Mouse (Mus musculus): Measurements from ENCODE around the gene Borcs6. TPM values are rescaled to one million over a fixed set of nuclear protein-coding genes. Genes with fewer than 3 reads are reported as not detected.

Gene Borcs6
- total RNA-seq, 1 experiment from 2014 or later, result 5.2 TPM

- ATAC-seq (replicated peaks in 1 of 2; ENCODE audit: insufficient read depth in 1 of 2, low FRiP score in 2 of 2, low TSS enrichment in 1 of 2, low read depth in 1 of 2, poor library complexity in 2 of 2, severe bottlenecking in 2 of 2), result no peak
Observed at GRCm38 (mm10) chr11:69078041-69078440, 18.5 kb downstream of the Borcs6 start.

DNA sequence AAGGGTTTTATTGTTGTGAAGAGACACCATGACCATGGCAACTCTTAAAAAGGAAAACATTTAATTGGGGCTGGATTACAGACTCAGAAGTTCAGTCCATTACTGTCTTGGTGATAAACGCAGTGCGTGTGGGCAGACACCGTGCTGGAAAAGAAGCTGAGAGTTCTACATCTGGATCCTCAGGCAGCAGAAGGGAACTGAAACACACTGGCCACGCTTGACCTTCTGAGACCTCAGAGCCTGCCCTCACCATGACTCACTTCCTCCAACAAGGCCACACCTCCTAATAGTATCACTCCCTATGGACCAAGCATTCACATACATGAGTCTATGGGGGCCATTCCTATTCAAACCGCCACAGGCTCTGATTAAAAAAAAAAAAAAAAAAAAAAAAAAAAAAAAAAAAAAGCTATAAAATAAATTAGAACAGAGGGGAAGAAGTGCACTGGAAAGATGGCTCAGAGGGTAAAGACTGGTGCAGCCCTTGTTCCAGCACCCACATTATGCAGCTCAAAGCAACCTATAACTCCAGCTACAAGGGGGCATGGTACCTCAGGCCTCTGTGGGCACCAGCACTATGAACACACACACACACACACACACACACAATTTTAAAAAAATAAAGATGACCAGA, 19.4 kb downstream of the Borcs6 start:
- no peak for ATAC-seq (replicated peaks in 1 of 2; ENCODE audit: insufficient read depth in 1 of 2, low FRiP score in 2 of 2, low TSS enrichment in 1 of 2, low read depth in 1 of 2, poor library complexity in 2 of 2, severe bottlenecking in 2 of 2)

DNA sequence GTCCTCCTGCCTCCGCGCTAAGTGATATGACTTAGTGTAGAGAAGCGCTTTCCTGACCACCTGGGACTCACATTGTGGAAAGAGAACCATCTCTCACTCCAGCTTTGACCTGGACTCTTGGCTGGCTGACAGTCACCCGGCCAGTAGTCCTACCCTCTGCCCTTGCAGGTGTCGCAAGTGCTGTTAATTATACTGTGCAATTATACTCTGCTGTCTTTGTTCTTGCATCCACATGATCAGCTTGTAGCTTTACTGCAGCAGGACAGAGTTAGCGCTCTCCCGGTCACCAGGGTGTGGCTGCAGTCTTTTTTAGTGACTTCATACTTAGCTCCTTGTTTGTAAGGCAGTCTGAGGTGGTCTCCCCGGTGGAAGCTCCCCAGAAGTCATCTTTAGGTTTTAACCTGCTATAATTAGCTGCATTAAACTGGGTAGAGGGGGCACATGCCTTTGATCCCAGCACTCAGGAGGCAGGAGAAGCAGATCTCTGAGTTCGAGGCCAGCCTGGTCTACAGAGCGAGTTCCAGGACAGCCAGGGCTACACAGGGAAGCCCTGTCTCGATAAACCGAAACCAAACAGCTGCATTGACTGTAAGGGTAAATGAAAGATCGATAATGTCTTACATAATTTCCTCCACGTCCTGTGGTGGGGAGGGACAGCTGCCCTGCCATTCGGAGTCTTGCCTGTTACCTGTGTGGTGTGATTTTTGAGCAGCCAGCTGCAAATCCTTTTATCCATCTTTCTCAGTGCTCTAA, 20.8 kb downstream of the Borcs6 start:
- ATAC-seq (replicated peaks in 1 of 2; ENCODE audit: insufficient read depth in 1 of 2, low FRiP score in 2 of 2, low TSS enrichment in 1 of 2, low read depth in 1 of 2, poor library complexity in 2 of 2, severe bottlenecking in 2 of 2), result no peak

DNA sequence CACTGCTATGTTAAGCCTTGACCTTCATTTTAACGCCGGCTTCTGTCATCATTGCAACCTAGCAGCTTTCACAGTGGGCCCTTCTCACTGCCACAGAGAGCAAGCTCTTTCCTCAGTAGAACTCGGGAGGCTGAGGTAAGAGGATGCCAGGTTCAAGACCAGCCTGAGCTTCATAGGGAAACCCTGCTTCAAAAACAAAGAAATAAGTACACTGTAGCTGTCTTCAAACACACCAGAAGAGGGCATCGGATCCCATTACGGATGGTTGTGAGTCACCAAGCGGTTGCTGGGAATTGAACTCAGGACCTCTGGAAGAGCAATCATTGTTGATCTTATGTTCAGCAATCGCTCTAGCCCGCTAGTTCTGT, 21.3 kb downstream of the Borcs6 start:
- ATAC-seq (replicated peaks in 1 of 2; ENCODE audit: insufficient read depth in 1 of 2, low FRiP score in 2 of 2, low TSS enrichment in 1 of 2, low read depth in 1 of 2, poor library complexity in 2 of 2, severe bottlenecking in 2 of 2), result no peak

DNA sequence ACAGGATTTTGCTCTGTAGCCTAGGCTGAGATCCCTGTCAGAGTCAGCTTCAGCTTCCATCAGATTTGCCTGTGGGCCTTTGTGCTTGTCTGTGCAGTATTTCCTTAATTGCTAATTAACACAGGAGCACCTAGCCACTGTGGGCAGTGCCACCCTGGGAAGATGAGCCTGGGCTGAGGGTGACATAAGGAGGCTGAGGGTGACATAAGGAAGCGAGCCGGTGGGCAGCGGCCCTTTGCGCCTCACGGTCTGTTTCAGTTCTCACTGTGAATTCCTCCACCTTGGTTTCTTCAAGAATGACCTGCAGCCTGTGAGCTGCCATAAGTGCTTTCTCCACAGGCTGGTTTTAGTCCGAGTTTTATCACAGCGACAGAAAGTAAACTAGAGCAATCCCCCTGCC, 22.1 kb downstream of the Borcs6 start:
- no peak for ATAC-seq (replicated peaks in 1 of 2; ENCODE audit: insufficient read depth in 1 of 2, low FRiP score in 2 of 2, low TSS enrichment in 1 of 2, low read depth in 1 of 2, poor library complexity in 2 of 2, severe bottlenecking in 2 of 2)

- ATAC-seq (replicated peaks in 1 of 2; ENCODE audit: insufficient read depth in 1 of 2, low FRiP score in 2 of 2, low TSS enrichment in 1 of 2, low read depth in 1 of 2, poor library complexity in 2 of 2, severe bottlenecking in 2 of 2), result no peak
Observed at GRCm38 (mm10) chr11:69085608-69086007, 26.1 kb downstream of the Borcs6 start.

- ATAC-seq (replicated peaks in 1 of 2; ENCODE audit: insufficient read depth in 1 of 2, low FRiP score in 2 of 2, low TSS enrichment in 1 of 2, low read depth in 1 of 2, poor library complexity in 2 of 2, severe bottlenecking in 2 of 2), result no peak
Observed at GRCm38 (mm10) chr11:69086390-69086789, 26.9 kb downstream of the Borcs6 start.

GRCm38 (mm10) chr11:69087082-69087481, 27.6 kb downstream of the Borcs6 start:
- ATAC-seq (replicated peaks in 1 of 2; ENCODE audit: insufficient read depth in 1 of 2, low FRiP score in 2 of 2, low TSS enrichment in 1 of 2, low read depth in 1 of 2, poor library complexity in 2 of 2, severe bottlenecking in 2 of 2), result no peak

DNA sequence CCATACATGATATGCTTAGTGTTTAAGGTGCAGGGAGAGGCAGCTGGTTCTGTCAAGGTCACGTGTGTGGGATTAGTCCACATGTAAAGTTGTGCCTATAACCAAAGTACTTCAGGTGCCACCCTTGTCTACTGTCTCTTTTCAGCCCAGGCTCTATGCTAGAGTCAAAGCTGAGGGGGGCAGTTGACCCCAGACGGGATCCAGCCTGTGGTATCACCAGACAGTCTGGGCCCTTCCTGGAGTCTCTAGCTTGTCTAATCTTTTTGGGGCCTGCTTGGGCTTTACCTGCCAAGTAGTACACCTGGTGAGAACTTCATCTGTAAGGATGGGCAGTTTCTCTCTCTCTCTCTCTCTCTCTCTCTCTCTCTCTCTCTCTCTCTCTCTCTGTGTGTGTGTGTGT, 28.1 kb downstream of the Borcs6 start:
- ATAC-seq (replicated peaks in 1 of 2; ENCODE audit: insufficient read depth in 1 of 2, low FRiP score in 2 of 2, low TSS enrichment in 1 of 2, low read depth in 1 of 2, poor library complexity in 2 of 2, severe bottlenecking in 2 of 2), result no peak

DNA sequence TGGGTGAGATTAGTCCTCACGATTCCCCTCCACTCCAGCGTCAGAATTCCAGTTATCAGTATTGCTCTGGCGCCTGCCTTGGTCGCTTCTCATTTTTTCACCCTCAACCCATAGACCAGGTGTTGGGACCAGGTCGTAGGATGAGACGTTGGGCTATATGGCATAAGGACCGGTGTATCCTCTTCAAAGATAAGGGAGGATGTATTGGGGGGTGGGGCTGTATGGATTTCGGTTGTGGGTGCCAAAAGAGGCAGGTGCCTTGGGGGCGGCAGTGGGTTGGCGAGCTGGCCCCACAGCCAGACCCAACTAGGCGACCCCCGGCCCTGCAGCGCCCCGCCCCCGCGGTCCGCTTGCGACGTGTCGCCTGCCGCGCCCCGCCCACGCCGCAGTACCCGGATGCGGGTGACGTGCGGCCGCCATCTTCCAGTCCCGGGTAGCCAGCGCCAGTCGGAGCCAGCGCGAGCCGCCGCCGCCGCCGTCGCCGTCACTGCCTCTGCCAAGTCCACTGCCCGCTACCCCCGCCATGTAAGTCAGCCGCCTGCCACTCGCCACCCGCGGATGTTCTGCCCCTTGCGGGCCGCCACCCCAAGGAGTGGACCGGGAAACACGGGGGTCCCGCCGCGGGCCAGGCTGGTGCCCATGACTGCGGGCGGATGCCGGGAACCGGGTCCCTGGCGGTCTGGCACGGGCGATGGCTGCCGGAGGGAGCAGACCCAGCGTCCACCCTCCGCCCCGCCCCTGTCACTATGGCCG, 28.8 kb downstream of the Borcs6 start, which contains the start of gene Vamp2:
TSS of gene Vamp2 (plus strand) at position 388 of the 753 bp plus-strand sequence.
- ATAC-seq (replicated peaks in 1 of 2; ENCODE audit: insufficient read depth in 1 of 2, low FRiP score in 2 of 2, low TSS enrichment in 1 of 2, low read depth in 1 of 2, poor library complexity in 2 of 2, severe bottlenecking in 2 of 2), result peak; percentile 44 to 68; a peak in 3 of 4 replicates

- no peak for ATAC-seq (replicated peaks in 1 of 2; ENCODE audit: insufficient read depth in 1 of 2, low FRiP score in 2 of 2, low TSS enrichment in 1 of 2, low read depth in 1 of 2, poor library complexity in 2 of 2, severe bottlenecking in 2 of 2)
Observed at GRCm38 (mm10) chr11:69088856-69089615, 29.5 kb downstream of the Borcs6 start.

DNA sequence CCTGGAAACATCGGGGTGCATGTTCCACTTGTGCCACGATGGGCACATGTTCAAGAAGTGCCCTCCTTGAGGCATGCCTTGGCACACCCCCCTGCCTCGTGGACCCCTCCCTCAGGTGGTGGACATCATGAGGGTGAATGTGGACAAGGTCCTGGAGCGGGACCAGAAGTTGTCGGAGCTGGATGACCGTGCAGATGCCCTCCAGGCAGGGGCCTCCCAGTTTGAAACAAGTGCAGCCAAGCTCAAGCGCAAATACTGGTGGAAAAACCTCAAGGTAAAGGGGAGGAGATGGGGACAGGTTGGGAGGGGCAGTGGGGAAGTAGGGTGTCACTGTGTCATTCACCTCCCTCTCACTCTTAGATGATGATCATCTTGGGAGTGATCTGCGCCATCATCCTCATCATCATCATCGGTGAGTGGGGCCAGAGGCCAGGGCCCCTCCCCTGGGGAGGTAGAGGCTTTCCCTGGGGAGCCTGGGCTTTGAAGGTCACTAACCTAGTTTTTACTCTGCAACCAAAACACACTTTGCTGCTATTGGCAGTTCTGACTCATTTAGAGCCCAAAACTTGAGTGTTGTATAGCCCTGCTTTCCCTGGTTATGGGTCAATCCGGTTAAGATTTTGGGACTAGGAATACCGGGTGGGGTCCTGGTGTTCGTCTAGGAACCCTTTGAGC, 30.2 kb downstream of the Borcs6 start:
- no peak for ATAC-seq (replicated peaks in 1 of 2; ENCODE audit: insufficient read depth in 1 of 2, low FRiP score in 2 of 2, low TSS enrichment in 1 of 2, low read depth in 1 of 2, poor library complexity in 2 of 2, severe bottlenecking in 2 of 2)

DNA sequence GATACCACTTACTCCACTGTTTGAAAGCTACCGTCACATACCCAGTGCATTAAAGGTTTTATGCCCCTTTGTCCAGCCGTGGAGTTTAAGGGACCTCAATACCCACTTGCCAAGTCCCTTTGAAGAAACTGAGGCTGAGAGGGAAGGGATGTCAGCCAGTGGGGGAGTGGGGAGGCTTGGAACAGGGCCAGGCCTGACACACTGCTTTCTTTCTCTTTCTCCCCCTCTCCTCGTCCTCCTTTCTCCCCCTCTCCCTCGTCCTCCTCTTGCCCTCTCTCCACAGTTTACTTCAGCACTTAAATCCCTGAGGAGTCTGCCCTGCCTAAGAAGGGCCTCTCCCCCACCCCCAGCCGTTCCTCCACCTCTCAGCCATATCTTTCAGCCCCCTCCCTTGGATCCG, 30.9 kb downstream of the Borcs6 start:
- ATAC-seq (replicated peaks in 1 of 2; ENCODE audit: insufficient read depth in 1 of 2, low FRiP score in 2 of 2, low TSS enrichment in 1 of 2, low read depth in 1 of 2, poor library complexity in 2 of 2, severe bottlenecking in 2 of 2), result no peak

DNA sequence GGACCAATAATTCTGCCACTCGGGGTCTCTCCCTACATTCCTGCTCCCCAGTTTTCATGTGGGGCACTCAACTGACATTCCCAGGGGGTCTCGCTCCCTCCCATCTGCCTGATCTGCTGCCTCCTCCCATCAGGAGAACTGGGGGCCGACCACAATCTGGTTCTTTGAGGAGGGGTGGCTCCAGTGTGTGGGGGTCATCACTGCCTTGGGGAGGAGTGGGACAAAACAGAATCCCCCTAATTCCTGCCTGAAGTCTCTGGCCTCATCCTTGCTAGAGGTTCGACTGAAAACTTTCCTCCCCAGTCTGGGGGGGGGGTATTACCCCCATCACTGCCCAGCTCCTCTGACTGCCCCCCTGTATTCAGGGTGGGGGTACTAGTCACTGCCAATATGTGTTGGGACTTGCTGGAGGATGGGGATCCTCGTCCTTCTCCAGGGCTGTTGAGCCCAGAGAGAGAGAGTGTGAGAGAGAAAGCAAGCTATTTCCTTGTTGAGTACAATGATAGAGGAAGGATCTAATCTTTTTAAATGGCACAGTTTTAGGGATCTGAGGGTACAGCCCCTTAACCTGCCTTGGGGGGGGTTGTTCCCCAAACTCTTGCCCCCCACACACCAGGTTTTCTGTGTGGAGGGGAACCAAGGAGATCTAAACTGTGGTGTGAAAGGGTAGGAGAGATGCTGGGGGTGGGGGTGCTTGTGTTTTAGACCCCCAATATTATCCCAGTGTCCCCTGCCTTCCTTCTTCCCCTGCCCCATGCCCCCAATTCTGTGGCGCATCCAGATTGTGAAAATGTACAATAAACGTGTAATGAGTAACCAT, 32.3 kb downstream of the Borcs6 start:
- no peak for ATAC-seq (replicated peaks in 1 of 2; ENCODE audit: insufficient read depth in 1 of 2, low FRiP score in 2 of 2, low TSS enrichment in 1 of 2, low read depth in 1 of 2, poor library complexity in 2 of 2, severe bottlenecking in 2 of 2)

GRCm38 (mm10) chr11:69092386-69092751, 32.9 kb downstream of the Borcs6 start:
- ATAC-seq (replicated peaks in 1 of 2; ENCODE audit: insufficient read depth in 1 of 2, low FRiP score in 2 of 2, low TSS enrichment in 1 of 2, low read depth in 1 of 2, poor library complexity in 2 of 2, severe bottlenecking in 2 of 2), result no peak

- no peak for ATAC-seq (replicated peaks in 1 of 2; ENCODE audit: insufficient read depth in 1 of 2, low FRiP score in 2 of 2, low TSS enrichment in 1 of 2, low read depth in 1 of 2, poor library complexity in 2 of 2, severe bottlenecking in 2 of 2)
Observed at GRCm38 (mm10) chr11:69092871-69093270, 33.4 kb downstream of the Borcs6 start.

Data from hematopoietic stem cell, adult 5-6 weeks (primary cell).